Mouse (Mus musculus) heart, postnatal 4 days (tissue): ENCODE data around the gene E2f4. TPM values are rescaled to one million over a fixed set of nuclear protein-coding genes. Genes with fewer than 3 reads are reported as not detected.

ENCODE experiments used
- DNase-seq: peaks from one replicate; pipeline ENCODE4 v3.0.0; 2021
- microRNA-seq, 2 experiments: library from miRNA; unstranded; fragments of <30 nt; microRNA quantifications; one replicate each; pipeline ENCODE4 v1.2.0; 2021 to 2022
- total RNA-seq, 2 experiments: library from RNA; stranded (reverse); gene quantifications; 2 replicates each; pipeline ENCODE4 v1.2.3; 2021

E2f4 gene
- total RNA-seq, 2 experiments from 2014 or later, result 29.5 to 32.4 TPM

DNA sequence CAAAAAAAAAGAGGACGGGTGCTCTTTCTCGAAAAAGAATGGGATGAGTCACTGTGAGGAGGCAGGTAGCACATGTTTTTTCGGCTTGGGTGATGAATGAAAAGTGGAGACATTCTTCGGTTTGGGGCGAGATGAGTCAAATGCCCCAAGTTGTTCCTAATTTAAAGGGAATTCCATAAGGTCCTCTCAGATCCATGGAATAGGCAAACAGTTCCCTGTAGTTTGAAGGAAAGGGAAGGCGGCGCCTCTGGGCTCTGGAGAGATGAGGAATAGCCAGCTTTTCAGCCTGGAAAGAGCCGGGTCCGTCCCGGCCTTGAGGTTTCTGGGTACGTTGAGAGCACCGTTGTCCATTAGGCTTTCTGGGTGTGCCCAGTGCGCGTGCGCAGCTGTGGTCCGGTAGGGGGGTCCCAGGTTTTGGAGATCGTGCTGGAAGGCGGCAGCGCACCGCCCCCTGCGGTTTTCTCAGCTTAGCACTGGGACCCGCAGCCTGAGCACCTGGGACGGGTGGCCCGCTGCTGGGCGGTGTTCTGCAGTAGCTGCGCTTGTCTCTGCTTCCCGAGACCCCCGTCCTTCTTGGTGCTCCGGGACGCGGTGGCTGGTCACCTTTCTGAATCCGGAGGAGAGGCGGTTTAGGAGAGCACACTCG lies 51.1 kb downstream of the E2f4 start, which contains the start of gene Slc9a5:
Gene Slc9a5, plus strand, starts transcription at position 394 of the 646 bp plus-strand sequence.
- peak; percentile 59 for DNase-seq

DNA sequence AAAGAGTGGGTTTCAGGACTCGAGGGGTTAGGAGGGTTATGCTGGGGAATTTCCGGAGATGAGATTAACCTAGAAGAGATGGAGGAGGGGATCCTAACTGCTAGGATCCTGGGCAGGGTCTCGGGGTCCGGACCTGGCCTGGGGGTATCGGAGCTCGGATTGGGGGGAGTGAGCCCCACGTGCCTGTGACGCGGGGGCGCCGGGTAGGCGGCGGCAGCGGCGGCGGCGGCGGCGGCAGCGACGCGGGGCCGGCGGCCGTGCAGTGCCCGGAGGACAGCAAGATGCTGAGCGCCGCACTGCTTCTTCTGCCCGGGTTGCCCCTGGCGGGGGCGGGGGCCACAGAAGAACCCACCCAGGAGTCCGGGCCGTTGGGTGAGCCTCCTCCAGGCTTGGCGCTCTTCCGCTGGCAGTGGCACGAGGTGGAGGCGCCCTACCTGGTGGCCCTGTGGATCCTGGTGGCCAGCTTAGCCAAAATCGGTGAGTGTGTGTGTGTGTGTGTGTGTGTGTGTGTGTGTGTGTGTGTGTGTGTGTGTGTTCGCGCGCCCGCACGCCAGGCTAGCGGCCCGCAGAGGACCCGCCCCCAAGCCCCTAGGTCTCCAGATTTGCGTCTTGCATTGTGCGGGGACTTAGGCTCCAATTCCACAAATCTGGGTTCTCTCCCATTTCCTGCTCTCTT lies 51.8 kb downstream of the E2f4 start:
- no peak for DNase-seq

DNA sequence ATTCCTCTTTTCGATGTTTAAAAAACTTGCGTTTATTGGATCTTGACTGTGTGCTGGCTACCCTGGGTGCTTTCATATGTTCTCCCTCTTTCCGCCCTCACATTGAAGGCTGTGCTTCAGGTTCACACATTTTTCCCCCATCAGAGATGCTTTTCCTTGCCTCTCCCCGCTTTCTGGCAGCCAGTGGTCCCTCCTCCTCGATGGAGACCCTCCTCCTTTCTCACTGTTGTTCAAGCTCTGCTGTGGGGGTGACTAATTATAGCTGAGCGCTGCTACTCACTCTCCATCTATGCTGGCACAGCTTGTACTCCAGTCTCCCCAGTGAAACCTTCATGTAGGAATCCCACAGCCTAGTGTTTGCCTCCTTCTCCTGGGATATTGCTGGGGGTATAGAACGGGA lies 52.7 kb downstream of the E2f4 start:
- no peak for DNase-seq

DNA sequence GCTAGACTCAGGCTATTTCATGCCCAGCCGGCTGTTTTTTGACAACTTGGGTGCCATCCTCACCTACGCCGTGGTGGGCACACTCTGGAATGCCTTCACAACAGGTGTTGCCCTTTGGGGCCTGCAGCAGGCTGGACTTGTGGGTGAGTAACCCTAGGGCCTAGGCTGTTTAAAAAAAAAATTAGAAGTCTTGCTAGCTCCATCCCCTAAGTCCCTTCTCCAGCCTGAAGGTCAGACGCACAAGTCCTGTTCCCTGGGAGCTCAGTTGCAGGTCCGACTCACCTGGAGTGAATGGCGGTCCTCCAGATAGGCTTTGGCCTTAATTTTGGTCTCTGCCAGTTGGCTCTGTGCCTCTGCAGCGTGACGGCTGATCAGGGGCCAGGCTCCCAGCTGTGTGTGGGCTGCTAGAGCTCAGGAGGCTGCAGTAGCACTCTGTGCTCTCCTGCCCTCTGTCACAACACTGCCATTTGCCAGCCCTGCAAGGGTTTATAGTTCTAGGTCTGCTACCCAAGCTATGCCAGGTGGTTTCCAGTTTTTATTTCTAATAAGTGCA lies 56.2 kb downstream of the E2f4 start:
- no peak for DNase-seq

DNA sequence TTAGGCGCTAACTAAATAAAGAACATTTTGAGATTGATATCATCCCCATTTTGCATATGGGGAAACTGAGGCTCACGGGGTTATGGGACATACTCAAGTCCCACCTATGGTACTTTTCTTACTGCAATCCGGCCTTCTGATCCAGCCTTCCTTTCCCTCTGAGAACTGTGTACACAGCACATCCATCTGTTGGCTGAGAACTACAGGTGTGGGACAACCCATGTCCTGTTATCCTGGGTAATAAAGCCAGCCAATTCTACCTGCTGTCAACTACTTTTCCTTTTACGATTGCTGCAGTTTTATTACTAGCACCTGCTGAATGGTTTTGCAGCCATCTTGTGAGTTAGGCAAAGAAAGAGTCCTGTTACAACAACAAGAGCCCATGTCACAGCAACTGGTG lies 57.1 kb downstream of the E2f4 start:
- DNase-seq, result no peak

Small RNA genes within 50 kb of the gene (microRNA-seq; reads per million reads assigned to microRNA genes)
- gene Gm27320, result 0 reads per million in 2 experiments
- 1,168 to 1,370 reads per million in 2 experiments for gene Mir328

Other genes with a start within 250 kb of the E2f4 start
- gene Ces3a, start 249.1 kb upstream of the E2f4 start, total RNA-seq, result not detected
- gene Ces3b, start 213.9 kb upstream of the E2f4 start, total RNA-seq, result not detected
- gene Ces4a, start 165.9 kb upstream of the E2f4 start, total RNA-seq, result not detected
- gene Cbfb, start 127.0 kb upstream of the E2f4 start, total RNA-seq, result 10 to 100 TPM; 44.7 to 46.9 TPM
- 10 to 100 TPM; 14.3 to 16.7 TPM for gene D230025D16Rik, start 72.5 kb upstream of the E2f4 start, total RNA-seq
- 1 to 10 TPM; 9.0 TPM for gene B3gnt9, start 42.5 kb upstream of the E2f4 start, total RNA-seq
- gene Tradd, start 33.1 kb upstream of the E2f4 start, total RNA-seq, result 10 to 100 TPM in 1 of 2 experiments, 1 to 10 TPM in 1; 9.4 to 10.1 TPM
- gene Fbxl8, start 33.0 kb upstream of the E2f4 start, total RNA-seq, result 1 to 10 TPM; 3.7 TPM
- gene Hsf4, start 27.9 kb upstream of the E2f4 start, total RNA-seq, result 1 to 10 TPM in 1 of 2 experiments, under 1 TPM in 1; 0.81 to 1.5 TPM
- 10 to 100 TPM in 1 of 2 experiments, 1 to 10 TPM in 1; 9.9 to 11.0 TPM for gene Nol3, start 21.5 kb upstream of the E2f4 start, total RNA-seq
- gene 4931428F04Rik, start 7.8 kb upstream of the E2f4 start, total RNA-seq, result 1 to 10 TPM; 6.0 to 7.5 TPM
- gene Exoc3l, start 1.6 kb upstream of the E2f4 start, total RNA-seq, result 10 to 100 TPM; 11.2 to 15.6 TPM
- gene Elmo3, start 7.9 kb downstream of the E2f4 start, total RNA-seq, result 1 to 10 TPM; 1.5 to 2.1 TPM
- gene Lrrc29, start 28.6 kb downstream of the E2f4 start, total RNA-seq, result 1 to 10 TPM; 2.5 to 2.7 TPM
- gene Tmem208, start 28.7 kb downstream of the E2f4 start, total RNA-seq, result 10 to 100 TPM; 29.8 to 32.3 TPM
- 10 to 100 TPM in 1 of 2 experiments, 1 to 10 TPM in 1; 9.0 to 10.4 TPM for gene Fhod1, start 50.3 kb downstream of the E2f4 start, total RNA-seq
- gene Slc9a5, start 51.2 kb downstream of the E2f4 start, total RNA-seq, result 1 to 10 TPM; 3.3 to 3.5 TPM
- gene Plekhg4, start 75.6 kb downstream of the E2f4 start, total RNA-seq, result under 1 TPM in 1 of 2 experiments, not detected in 1; 0.17 TPM
- gene Kctd19, start 115.8 kb downstream of the E2f4 start, total RNA-seq, result not detected
- under 1 TPM; 0.50 to 0.93 TPM for gene Lrrc36, start 115.9 kb downstream of the E2f4 start, total RNA-seq
- 10 to 100 TPM; 44.4 to 46.1 TPM for gene Tppp3, start 173.9 kb downstream of the E2f4 start, total RNA-seq
- 10 to 100 TPM; 14.6 to 15.9 TPM for gene Zdhhc1, start 199.2 kb downstream of the E2f4 start, total RNA-seq
- gene Hsd11b2, start 221.1 kb downstream of the E2f4 start, total RNA-seq, result under 1 TPM; 0.43 to 0.52 TPM